In the genomic region with DNA sequence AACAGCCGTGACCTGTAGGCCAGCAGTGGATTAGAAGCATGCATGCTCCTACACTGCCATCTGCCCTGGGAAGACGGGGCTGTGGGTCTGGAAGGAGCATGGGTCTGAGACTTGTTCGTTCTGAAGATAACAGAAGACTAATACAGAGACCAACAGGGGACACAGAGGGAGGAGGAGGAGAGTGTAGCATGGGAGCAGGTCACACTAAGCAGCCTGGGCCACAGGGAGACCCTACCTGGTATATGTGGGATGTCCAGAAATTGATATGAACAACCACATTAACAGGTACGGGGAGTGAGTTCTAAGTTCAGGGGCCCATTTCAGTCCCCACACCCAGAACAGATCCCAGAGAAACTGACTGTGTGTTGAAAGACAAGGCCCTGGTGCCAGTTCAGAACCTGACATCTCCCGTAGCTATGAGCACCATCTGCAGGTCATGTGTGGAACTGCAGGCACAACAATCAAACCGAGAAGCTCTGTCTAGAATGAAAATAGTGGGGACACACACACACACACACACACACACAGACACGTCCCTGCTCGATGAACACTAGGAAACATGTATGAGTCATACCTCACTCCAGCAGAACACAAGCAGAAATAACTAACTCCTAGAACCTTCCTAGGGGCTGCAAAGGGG, we compare ENCODE assay signal across 9 mouse cellular contexts.
DNase-seq lines count a peak whose midpoint lies in the region; ATAC-seq and TF ChIP-seq lines count a peak whose summit lies in the region.
"Had no signal": no experiment of that assay in that cellular context is flagged by ENCODE, and none has a peak within 500 bp of the region (broad histone marks: within the 10 kb centered on the region; RNA-seq: fewer than 3 reads in every experiment).

No protein-coding gene starts in this region.

- no peak overlapping the region for H3K4me3 ChIP-seq in bone marrow macrophage, adult 2 months (ENCODE audit: insufficient read depth, low read length)
- no peak overlapping the region for H3K4me3 ChIP-seq in embryonic facial prominence, embryonic 14.5 days (ENCODE audit: low read depth, low read length)
- H3K4me3 ChIP-seq: heart, embryonic 15.5 days had no signal

- no peaks in the 10 kb centered on the region for H3K36me3 ChIP-seq in embryonic facial prominence, embryonic 14.5 days (ENCODE audit: control insufficient read depth, insufficient read depth, low read length)
- H3K36me3 ChIP-seq: heart, embryonic 15.5 days had no signal

- H3K27ac ChIP-seq in bone marrow macrophage, adult 2 months (ENCODE audit: insufficient read depth, low read depth, low read length) = no peak overlapping the region
- no peak overlapping the region for H3K27ac ChIP-seq in embryonic facial prominence, embryonic 14.5 days (replicated peaks; ENCODE audit: low read depth, low read length)
- H3K27ac ChIP-seq: heart, embryonic 15.5 days had no signal

- TF ChIP-seq CTCF in bone marrow macrophage, adult 2 months (IDR thresholded peaks at IDR 0.05; ENCODE audit: low read depth, low read length) = peak; percentile 79

- ATAC-seq in embryonic facial prominence, embryonic 14.5 days (ENCODE audit: low read depth) = peak; percentile 15; the same call in 1 of the 2 replicates
- peak; percentile 62 to 66; a peak in 3 of 4 replicates for ATAC-seq in hematopoietic stem cell, adult 5-6 weeks (replicated peaks in 1 of 2; ENCODE audit: insufficient read depth in 1 of 2, low FRiP score in 2 of 2, low TSS enrichment in 1 of 2, low read depth in 1 of 2, poor library complexity in 2 of 2, severe bottlenecking in 2 of 2)

- peak; percentile 29 for DNase-seq in ovary, postnatal 10 days (ENCODE audit: low spot score)
- DNase-seq in ovary, adult 18-20 months (ENCODE audit: low spot score) = no peak
- peak; percentile 59 for DNase-seq in embryonic facial prominence, embryonic 14.5 days (ENCODE audit: low spot score)
- peak; percentile 82 to 88 for DNase-seq in left cerebral cortex, postnatal 25 days (ENCODE audit: low spot score in 2 of 2)
- peak; percentile 37 for DNase-seq in naive thymus-derived CD4-positive, alpha-beta T cell, adult 2 months (ENCODE audit: low read depth)
- peak; percentile 57 for DNase-seq in testis, postnatal 14 days (ENCODE audit: low spot score)

- TF ChIP-seq POLR2A in bone marrow macrophage, adult 2 months (IDR thresholded peaks at IDR 0.05; ENCODE audit: borderline replicate concordance, low read depth, low read length) = no peak

- no peak overlapping the region for H3K4me2 ChIP-seq in embryonic facial prominence, embryonic 14.5 days (ENCODE audit: low read depth, low read length)
- H3K4me2 ChIP-seq: heart, embryonic 15.5 days had no signal

- no peaks in the 10 kb centered on the region for H3K4me1 ChIP-seq in bone marrow macrophage, adult 2 months (ENCODE audit: control insufficient read depth, insufficient read depth, low read length)
- H3K4me1 ChIP-seq in embryonic facial prominence, embryonic 14.5 days (ENCODE audit: control insufficient read depth, insufficient read depth, low read length) = no peaks in the 10 kb centered on the region
- H3K4me1 ChIP-seq: heart, embryonic 15.5 days had no signal

- intact Hi-C loops in left cerebral cortex, postnatal 25 days (cut with DNase I) = loop anchor here (2.0 to 5.0 kb wide), 3 partner anchors 162 to 452 kb away; no protein-coding TSS in a partner anchor

- 37% methylated on average over 8 of the region's 8 CpGs for WGBS in embryonic facial prominence, embryonic 14.5 days

- no peaks in the 10 kb centered on the region for H3K9me3 ChIP-seq in embryonic facial prominence, embryonic 14.5 days (ENCODE audit: control insufficient read depth, low read length)
- H3K9me3 ChIP-seq: heart, embryonic 15.5 days had no signal

- no peak overlapping the region for H3K9ac ChIP-seq in embryonic facial prominence, embryonic 14.5 days (ENCODE audit: low read depth, low read length)
- H3K9ac ChIP-seq: heart, embryonic 15.5 days had no signal

- no peaks in the 10 kb centered on the region for H3K27me3 ChIP-seq in embryonic facial prominence, embryonic 14.5 days (replicated peaks; ENCODE audit: control insufficient read depth, insufficient read depth, low read length)
- H3K27me3 ChIP-seq: heart, embryonic 15.5 days had no signal
